Mouse (Mus musculus): ENCODE results near the gene Usp39.

Gene Usp39

GRCm38 (mm10) chr6:72312198-72312597 is 32.8 kb downstream of the Usp39 start:
- no peak for DNase-seq (ENCODE audit: extremely low read depth, insufficient read length, low spot score)

- no peak for DNase-seq (ENCODE audit: extremely low read depth, insufficient read length, low spot score)
These were observed 41.5 kb downstream of the Usp39 start for GRCm38 (mm10) chr6:72303510-72303909.

GRCm38 (mm10) chr6:72302349-72302925 is 42.5 kb downstream of the Usp39 start:
- DNase-seq (ENCODE audit: extremely low read depth, insufficient read length, low spot score) = no peak

- peak; percentile 31 for DNase-seq (ENCODE audit: extremely low read depth, insufficient read length, low spot score)
These were observed 47.2 kb downstream of the Usp39 start for GRCm38 (mm10) chr6:72297825-72298224.

GRCm38 (mm10) chr6:72292972-72293651 is 51.9 kb downstream of the Usp39 start:
- DNase-seq (ENCODE audit: extremely low read depth, insufficient read length, low spot score) = peak; percentile 46

- DNase-seq (ENCODE audit: extremely low read depth, insufficient read length, low spot score) = no peak
These were observed 55.5 kb downstream of the Usp39 start for GRCm38 (mm10) chr6:72289484-72289883.

GRCm38 (mm10) chr6:72283914-72284313 is 61.1 kb downstream of the Usp39 start:
- DNase-seq (ENCODE audit: extremely low read depth, insufficient read length, low spot score) = no peak

GRCm38 (mm10) chr6:72280410-72280998 is 64.5 kb downstream of the Usp39 start:
- DNase-seq (ENCODE audit: extremely low read depth, insufficient read length, low spot score) = no peak

- no peak for DNase-seq (ENCODE audit: extremely low read depth, insufficient read length, low spot score)
These were observed 65.5 kb downstream of the Usp39 start for GRCm38 (mm10) chr6:72279505-72279904.

GRCm38 (mm10) chr6:72278835-72279234 is 66.1 kb downstream of the Usp39 start:
- no peak for DNase-seq (ENCODE audit: extremely low read depth, insufficient read length, low spot score)

GRCm38 (mm10) chr6:72277508-72278166 is 67.3 kb downstream of the Usp39 start:
- DNase-seq (ENCODE audit: extremely low read depth, insufficient read length, low spot score) = peak; percentile 73

- no peak for DNase-seq (ENCODE audit: extremely low read depth, insufficient read length, low spot score)
These were observed 68.0 kb downstream of the Usp39 start for GRCm38 (mm10) chr6:72276972-72277441.

- DNase-seq (ENCODE audit: extremely low read depth, insufficient read length, low spot score) = no peak
These were observed 68.8 kb downstream of the Usp39 start for GRCm38 (mm10) chr6:72276141-72276540.

- no peak for DNase-seq (ENCODE audit: extremely low read depth, insufficient read length, low spot score)
These were observed 69.5 kb downstream of the Usp39 start for GRCm38 (mm10) chr6:72275527-72275926.

GRCm38 (mm10) chr6:72273153-72273552 is 71.8 kb downstream of the Usp39 start:
- no peak for DNase-seq (ENCODE audit: extremely low read depth, insufficient read length, low spot score)

GRCm38 (mm10) chr6:72272161-72272696 is 72.8 kb downstream of the Usp39 start:
- DNase-seq (ENCODE audit: extremely low read depth, insufficient read length, low spot score) = no peak

GRCm38 (mm10) chr6:72270952-72271519 is 73.9 kb downstream of the Usp39 start:
- DNase-seq (ENCODE audit: extremely low read depth, insufficient read length, low spot score) = no peak

GRCm38 (mm10) chr6:72270258-72270657 is 74.7 kb downstream of the Usp39 start:
- DNase-seq (ENCODE audit: extremely low read depth, insufficient read length, low spot score) = no peak

Data from 3134 (cell line).